Mouse (Mus musculus): Measurements from ENCODE around the gene Ddx11.

DNA sequence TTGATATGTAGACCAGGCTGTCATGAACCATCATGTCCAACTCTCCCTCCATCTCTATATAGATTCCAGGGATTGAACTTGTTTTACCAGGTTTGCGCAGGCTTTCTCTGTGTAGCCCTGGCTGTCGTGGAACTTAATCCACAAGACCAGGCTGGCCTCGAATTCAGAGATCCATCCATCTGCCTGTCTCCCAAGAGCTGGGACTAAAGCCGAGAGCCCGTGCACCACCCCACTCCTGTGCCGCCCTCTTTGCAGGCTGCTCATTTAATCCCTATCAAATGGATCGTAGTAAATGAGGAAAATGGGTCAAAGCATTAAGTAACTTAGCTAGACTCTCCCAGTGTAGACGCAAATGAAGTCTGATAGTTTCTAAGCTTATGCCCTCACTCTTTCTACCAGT is 15.9 kb upstream of the Ddx11 start:
- no peak for TF ChIP-seq POLR2A (IDR thresholded peaks at IDR 0.05; ENCODE audit: insufficient read length, low read depth)
- TF ChIP-seq TCF12 (IDR thresholded peaks at IDR 0.05; ENCODE audit: insufficient read depth, poor library complexity, severe bottlenecking), result no peak
- no peak for TF ChIP-seq E2F4 (IDR thresholded peaks at IDR 0.05; ENCODE audit: insufficient read depth)
- TF ChIP-seq POLR2AphosphoS2 (IDR thresholded peaks at IDR 0.05; ENCODE audit: insufficient read length, low read depth), result no peak
- no peak for TF ChIP-seq MAX (IDR thresholded peaks at IDR 0.05; ENCODE audit: low read depth)
- TF ChIP-seq USF1 (IDR thresholded peaks at IDR 0.05; ENCODE audit: low read depth), result no peak
- no peak for TF ChIP-seq REST (IDR thresholded peaks at IDR 0.05; ENCODE audit: insufficient read depth, insufficient read length)
- no peak for TF ChIP-seq SRF (IDR thresholded peaks at IDR 0.05; ENCODE audit: control insufficient read depth, insufficient read length, low read depth)
